Mouse (Mus musculus): Measurements from ENCODE around the gene Fgf18. TPM values are rescaled to one million over a fixed set of nuclear protein-coding genes. Genes with fewer than 3 reads are reported as not detected.
A peak's percentile ranks its signal among the peaks of the same experiment; 100 is the strongest.

Gene Fgf18
- polyA plus RNA-seq, 1 experiment from 2014 or later: 18.4 TPM

- WGBS: 81% methylated on average over 3 of the region's 3 CpGs
Observed at GRCm38 (mm10) chr11:33081175-33081574, 66.0 kb downstream of the Fgf18 start.

GRCm38 (mm10) chr11:33080046-33080808, 67.0 kb downstream of the Fgf18 start:
- 61% methylated on average over 16 of the region's 16 CpGs for WGBS
- Histone ChIP-seq H3K9me3 (no peaks in the 10 kb centered on the region), H3K27ac (no peak overlapping the region), H3K36me3 (no peaks in the 10 kb centered on the region), H3K4me3 (no peak overlapping the region), H3K27me3 (no peaks in the 10 kb centered on the region), H3K4me1 (peaks cover 29% of the 10 kb centered on the region), H3K4me2 (no peak overlapping the region), H3K9ac (no peak overlapping the region)
- no peak for ATAC-seq (ENCODE audit: insufficient number of reproducible peaks, low FRiP score, low TSS enrichment, low read depth)

More at GRCm38 (mm10) chr11:33081175-33081574, 66.0 kb downstream of the Fgf18 start:
- peaks cover 20% of the 10 kb centered on the region for H3K4me1 ChIP-seq
- H3K4me3 ChIP-seq: no peak overlapping the region
- H3K9me3 ChIP-seq: no peaks in the 10 kb centered on the region
- H3K4me2 ChIP-seq: no peak overlapping the region
- H3K27ac ChIP-seq: no peak overlapping the region
- H3K9ac ChIP-seq: no peak overlapping the region
- ATAC-seq (ENCODE audit: insufficient number of reproducible peaks, low FRiP score, low TSS enrichment, low read depth): no peak
- H3K27me3 ChIP-seq: no peaks in the 10 kb centered on the region
- no peaks in the 10 kb centered on the region for H3K36me3 ChIP-seq

GRCm38 (mm10) chr11:33079424-33079823, 67.8 kb downstream of the Fgf18 start:
- no peak overlapping the region for H3K4me3 ChIP-seq

GRCm38 (mm10) chr11:33078036-33078435, 69.2 kb downstream of the Fgf18 start:
- H3K4me1 ChIP-seq: peaks cover 47% of the 10 kb centered on the region
- no peaks in the 10 kb centered on the region for H3K9me3 ChIP-seq
- WGBS: 11% methylated on average over 7 of the region's 7 CpGs
- no peak overlapping the region for H3K4me2 ChIP-seq
- peak; percentile 32; the same call in 1 of the 2 replicates for ATAC-seq (ENCODE audit: insufficient number of reproducible peaks, low FRiP score, low TSS enrichment, low read depth)
- no peaks in the 10 kb centered on the region for H3K27me3 ChIP-seq
- H3K4me3 ChIP-seq: no peak overlapping the region
- H3K36me3 ChIP-seq: no peaks in the 10 kb centered on the region
- H3K27ac ChIP-seq: peak overlapping the region; percentile 47; the same call in 1 of the 2 replicates
- H3K9ac ChIP-seq: no peak overlapping the region

More at GRCm38 (mm10) chr11:33079424-33079823, 67.8 kb downstream of the Fgf18 start:
- Histone ChIP-seq H3K36me3 (no peaks in the 10 kb centered on the region), H3K4me2 (no peak overlapping the region), H3K27ac (no peak overlapping the region), H3K4me1 (peaks cover 37% of the 10 kb centered on the region), H3K27me3 (no peaks in the 10 kb centered on the region), H3K9ac (no peak overlapping the region), H3K9me3 (no peaks in the 10 kb centered on the region)
- 65% methylated on average over 6 of the region's 6 CpGs for WGBS
- ATAC-seq (ENCODE audit: insufficient number of reproducible peaks, low FRiP score, low TSS enrichment, low read depth): no peak

GRCm38 (mm10) chr11:33075293-33075692, 71.9 kb downstream of the Fgf18 start:
- H3K4me1 ChIP-seq: peaks cover 60% of the 10 kb centered on the region

GRCm38 (mm10) chr11:33074541-33074940, 72.7 kb downstream of the Fgf18 start:
- no peak for ATAC-seq (ENCODE audit: insufficient number of reproducible peaks, low FRiP score, low TSS enrichment, low read depth)
- Histone ChIP-seq H3K4me1 (peaks cover 61% of the 10 kb centered on the region), H3K36me3 (no peaks in the 10 kb centered on the region), H3K27ac (peak overlapping the region; percentile 81), H3K4me2 (no peak overlapping the region), H3K4me3 (no peak overlapping the region), H3K27me3 (no peaks in the 10 kb centered on the region), H3K9ac (no peak overlapping the region), H3K9me3 (no peaks in the 10 kb centered on the region)
- 55% methylated on average over 7 of the region's 7 CpGs for WGBS

More at GRCm38 (mm10) chr11:33075293-33075692, 71.9 kb downstream of the Fgf18 start:
- Histone ChIP-seq H3K4me3 (no peak overlapping the region), H3K4me2 (0 out of 2 replicates have a peak overlapping the region, but pooled peaks have one; percentile 17), H3K9ac (no peak overlapping the region), H3K36me3 (no peaks in the 10 kb centered on the region), H3K27ac (peak overlapping the region; percentile 81), H3K9me3 (no peaks in the 10 kb centered on the region), H3K27me3 (no peaks in the 10 kb centered on the region)
- peak; percentile 60 for ATAC-seq (ENCODE audit: insufficient number of reproducible peaks, low FRiP score, low TSS enrichment, low read depth)
- 27% methylated on average over 8 of the region's 8 CpGs for WGBS

- H3K27me3 ChIP-seq: no peaks in the 10 kb centered on the region
- no peak overlapping the region for H3K4me3 ChIP-seq
- H3K4me2 ChIP-seq: no peak overlapping the region
- H3K4me1 ChIP-seq: peaks cover 41% of the 10 kb centered on the region
- ATAC-seq (ENCODE audit: insufficient number of reproducible peaks, low FRiP score, low TSS enrichment, low read depth): no peak
- H3K9ac ChIP-seq: no peak overlapping the region
- no peak overlapping the region for H3K27ac ChIP-seq
- no peaks in the 10 kb centered on the region for H3K36me3 ChIP-seq
- H3K9me3 ChIP-seq: no peaks in the 10 kb centered on the region
- WGBS: 32% methylated on average over 5 of the region's 5 CpGs
Observed at GRCm38 (mm10) chr11:33071358-33071922, 75.8 kb downstream of the Fgf18 start.

- peak; percentile 58; the same call in 1 of the 2 replicates for ATAC-seq (ENCODE audit: insufficient number of reproducible peaks, low FRiP score, low TSS enrichment, low read depth)
Observed at GRCm38 (mm10) chr11:33070520-33070919, 76.7 kb downstream of the Fgf18 start.

More at GRCm38 (mm10) chr11:33070520-33070919, 76.7 kb downstream of the Fgf18 start:
- no peaks in the 10 kb centered on the region for H3K9me3 ChIP-seq
- H3K4me3 ChIP-seq: no peak overlapping the region
- no peaks in the 10 kb centered on the region for H3K27me3 ChIP-seq
- peaks cover 35% of the 10 kb centered on the region for H3K4me1 ChIP-seq
- whole genome bisulfite sequencing: 47% methylated on average over 6 of the region's 6 CpGs
- H3K9ac ChIP-seq: no peak overlapping the region
- H3K27ac ChIP-seq: 0 out of 2 replicates have a peak overlapping the region, but pooled peaks have one; percentile 5
- no peaks in the 10 kb centered on the region for H3K36me3 ChIP-seq
- no peak overlapping the region for H3K4me2 ChIP-seq

Other genes with a start within 250 kb of the Fgf18 start
- 706 and 898 TPM in 2 replicates for gene Npm1, start 15.8 kb upstream of the Fgf18 start, polyA plus RNA-seq (2015; fragmentation: Nextera tagmentation; extraction: Ambion mirVana)
- not detected in 2 replicates for gene Tlx3, start 56.2 kb upstream of the Fgf18 start, polyA plus RNA-seq (2015; fragmentation: Nextera tagmentation; extraction: Ambion mirVana)
- gene Gm12117, start 129.3 kb upstream of the Fgf18 start, polyA plus RNA-seq (2015; fragmentation: Nextera tagmentation; extraction: Ambion mirVana): not detected in 2 replicates